Comparison of ENCODE assay signal across 10 mouse cellular contexts in genomic region chr10:91060742-91061141, GRCm38 (mm10). TPM values are rescaled to one million over a fixed set of nuclear protein-coding genes. Genes with fewer than 3 reads are reported as not detected.
DNase-seq lines count a peak whose midpoint lies in the region; ATAC-seq and TF ChIP-seq lines count a peak whose summit lies in the region.
"Had no signal": no experiment of that assay in that cellular context is flagged by ENCODE, and none has a peak within 500 bp of the region (broad histone marks: within the 10 kb centered on the region; RNA-seq: fewer than 3 reads in every experiment).

No protein-coding gene starts in this region.

- no peak for TF ChIP-seq POLR2A in kidney, adult 2 months (IDR thresholded peaks at IDR 0.05; ENCODE audit: low read depth, low read length)

- H3K9ac ChIP-seq in liver, embryonic 16.5 days (ENCODE audit: low read depth, low read length), result no peak overlapping the region
- H3K9ac ChIP-seq: midbrain, embryonic 12.5 days had no signal

- no peak overlapping the region for H3K4me2 ChIP-seq in liver, embryonic 16.5 days (ENCODE audit: low read depth, low read length)
- H3K4me2 ChIP-seq: midbrain, embryonic 12.5 days had no signal

- no peak overlapping the region for H3K4me3 ChIP-seq in kidney, adult 2 months (ENCODE audit: insufficient read depth, low read depth, low read length)
- H3K4me3 ChIP-seq in liver, embryonic 16.5 days (ENCODE audit: low read depth, low read length), result no peak overlapping the region
- H3K4me3 ChIP-seq: hindbrain, embryonic 10.5 days; midbrain, embryonic 12.5 days had no signal

- H3K27me3 ChIP-seq in kidney, adult 2 months (replicated peaks; ENCODE audit: control insufficient read depth, insufficient read depth, low read length), result no peaks in the 10 kb centered on the region
- no peaks in the 10 kb centered on the region for H3K27me3 ChIP-seq in liver, embryonic 16.5 days (ENCODE audit: control insufficient read depth, insufficient read depth, low read depth, low read length)
- H3K27me3 ChIP-seq: midbrain, embryonic 12.5 days had no signal

- 25% methylated on average over 5 of the region's 5 CpGs for WGBS in kidney, adult 2 months
- WGBS in liver, embryonic 16.5 days (ENCODE audit: insufficient replicate concordance), result 37% methylated on average over 5 of the region's 5 CpGs

- H3K36me3 ChIP-seq in kidney, adult 2 months (ENCODE audit: control insufficient read depth, insufficient read depth, low read length), result no peaks in the 10 kb centered on the region
- peaks cover 7% of the 10 kb centered on the region for H3K36me3 ChIP-seq in liver, embryonic 16.5 days (ENCODE audit: control insufficient read depth, insufficient read depth)

- peak; percentile 32 for TF ChIP-seq CTCF in kidney, adult 2 months (conservative IDR thresholded peaks at IDR 0.05; ENCODE audit: insufficient read depth, insufficient read length, low read depth, low read length)

- H3K4me1 ChIP-seq in kidney, adult 2 months (ENCODE audit: control insufficient read depth, insufficient read depth, low read length), result no peaks in the 10 kb centered on the region
- no peaks in the 10 kb centered on the region for H3K4me1 ChIP-seq in liver, embryonic 16.5 days (ENCODE audit: control insufficient read depth, low read depth, low read length)
- H3K4me1 ChIP-seq: hindbrain, embryonic 10.5 days; midbrain, embryonic 12.5 days had no signal

- DNase-seq in kidney, adult 2 months, result peak; percentile 23
- no peak for DNase-seq in kidney, postnatal 14 days
- DNase-seq in spleen, adult 18-20 months, result no peak
- no peak for DNase-seq in spleen, postnatal 4 days (ENCODE audit: low spot score in 2 of 2)
- DNase-seq in cerebellum, adult 18-20 months, result no peak

- H3K9me3 ChIP-seq in liver, embryonic 16.5 days (replicated peaks; ENCODE audit: control insufficient read depth, low read length), result no peaks in the 10 kb centered on the region
- H3K9me3 ChIP-seq: hindbrain, embryonic 10.5 days; midbrain, embryonic 12.5 days had no signal

- peak; percentile 43 for ATAC-seq in CD4-positive, CD25-positive, alpha-beta regulatory T cell, adult 4 months
- peak; percentile 40 for ATAC-seq in activated CD4-positive, CD25-positive, alpha-beta regulatory T cell, adult 4 months
- peak; percentile 67 for ATAC-seq in liver, embryonic 16.5 days (ENCODE audit: low read depth)

- H3K27ac ChIP-seq in kidney, adult 2 months (ENCODE audit: insufficient read depth, low read depth, low read length), result no peak overlapping the region
- no peak overlapping the region for H3K27ac ChIP-seq in liver, embryonic 16.5 days (ENCODE audit: low read length)
- H3K27ac ChIP-seq: hindbrain, embryonic 10.5 days; midbrain, embryonic 12.5 days had no signal

RNA-seq across cellular contexts. Expression of gene Apaf1, which starts 21.8 kb away (rescaled TPM):
- 3.1 and 4.4 TPM in 2 replicates for polyA plus RNA-seq in kidney, adult 2 months (2012; rRNA removed)
- 10 to 100 TPM in 1 of 2 experiments, 1 to 10 TPM in 1; 6.2 to 15.3 TPM for polyA plus RNA-seq in CD4-positive, CD25-positive, alpha-beta regulatory T cell, adult 4 months (2017; shearing (Covaris generic))
- polyA plus RNA-seq in activated CD4-positive, CD25-positive, alpha-beta regulatory T cell, adult 4 months (2017; shearing (Covaris generic)), result 10 to 100 TPM; 12.1 to 18.2 TPM
- polyA plus RNA-seq in liver, embryonic 16.5 days (2015; fragmentation: Nextera tagmentation; extraction: Ambion mirVana), result 5.8 and 7.0 TPM in 2 replicates

RNA-seq across cellular contexts. Expression of gene Ikbip, which starts 22.0 kb away (rescaled TPM):
- 3.4 and 5.7 TPM in 2 replicates for polyA plus RNA-seq in kidney, adult 2 months (2012; rRNA removed)
- 1 to 10 TPM; 4.9 to 6.5 TPM for polyA plus RNA-seq in CD4-positive, CD25-positive, alpha-beta regulatory T cell, adult 4 months (2017; shearing (Covaris generic))
- 1 to 10 TPM; 4.3 to 4.8 TPM for polyA plus RNA-seq in activated CD4-positive, CD25-positive, alpha-beta regulatory T cell, adult 4 months (2017; shearing (Covaris generic))
- 6.5 and 6.9 TPM in 2 replicates for polyA plus RNA-seq in liver, embryonic 16.5 days (2015; fragmentation: Nextera tagmentation; extraction: Ambion mirVana)
